Mouse (Mus musculus) gastrocnemius, postnatal 4 days (tissue): ENCODE measurements around the gene Slc35f5. TPM values are rescaled to one million over a fixed set of nuclear protein-coding genes. Genes with fewer than 3 reads are reported as not detected.
"Not testable (repeated sequence)": the region's sequence is repeated elsewhere in the genome, so short reads cannot be mapped to it uniquely, and the experiment has no call there.

Experiments used
- DNase-seq, 2 experiments: peaks; one replicate each; pipeline ENCODE4 v3.0.0; 2021 to 2022; ENCODE audit warnings: low spot score in 2 of 2, mixed read lengths in 2 of 2
- long read RNA-seq, 2 experiments: library from polyadenylated mRNA; stranded (forward); transcript quantifications; one replicate each; pipeline ENCODE4 v2.0.0; 2021
- total RNA-seq, 2 experiments: library from RNA; stranded (reverse); gene quantifications; 2 replicates each; pipeline ENCODE4 v1.2.3; 2021

Slc35f5 gene
- total RNA-seq = 10 to 100 TPM; 34.9 to 36.6 TPM
- long read RNA-seq, experiment 1, transcript Slc35f5-201 (16 exons, 2,733 nt) = major isoform, 55 of 73 reads
- long read RNA-seq, experiment 1, partial matches to known transcripts = 3 of 73 reads
- long read RNA-seq, experiment 1, other reads (novel, unspliced or antisense) = 15 of 73 reads
- long read RNA-seq, experiment 2, transcript Slc35f5-201 (16 exons, 2,733 nt) = major isoform, 44 of 53 reads
- long read RNA-seq, experiment 2, partial matches to known transcripts = 2 of 53 reads
- long read RNA-seq, experiment 2, other reads (novel, unspliced or antisense) = 7 of 53 reads

DNA sequence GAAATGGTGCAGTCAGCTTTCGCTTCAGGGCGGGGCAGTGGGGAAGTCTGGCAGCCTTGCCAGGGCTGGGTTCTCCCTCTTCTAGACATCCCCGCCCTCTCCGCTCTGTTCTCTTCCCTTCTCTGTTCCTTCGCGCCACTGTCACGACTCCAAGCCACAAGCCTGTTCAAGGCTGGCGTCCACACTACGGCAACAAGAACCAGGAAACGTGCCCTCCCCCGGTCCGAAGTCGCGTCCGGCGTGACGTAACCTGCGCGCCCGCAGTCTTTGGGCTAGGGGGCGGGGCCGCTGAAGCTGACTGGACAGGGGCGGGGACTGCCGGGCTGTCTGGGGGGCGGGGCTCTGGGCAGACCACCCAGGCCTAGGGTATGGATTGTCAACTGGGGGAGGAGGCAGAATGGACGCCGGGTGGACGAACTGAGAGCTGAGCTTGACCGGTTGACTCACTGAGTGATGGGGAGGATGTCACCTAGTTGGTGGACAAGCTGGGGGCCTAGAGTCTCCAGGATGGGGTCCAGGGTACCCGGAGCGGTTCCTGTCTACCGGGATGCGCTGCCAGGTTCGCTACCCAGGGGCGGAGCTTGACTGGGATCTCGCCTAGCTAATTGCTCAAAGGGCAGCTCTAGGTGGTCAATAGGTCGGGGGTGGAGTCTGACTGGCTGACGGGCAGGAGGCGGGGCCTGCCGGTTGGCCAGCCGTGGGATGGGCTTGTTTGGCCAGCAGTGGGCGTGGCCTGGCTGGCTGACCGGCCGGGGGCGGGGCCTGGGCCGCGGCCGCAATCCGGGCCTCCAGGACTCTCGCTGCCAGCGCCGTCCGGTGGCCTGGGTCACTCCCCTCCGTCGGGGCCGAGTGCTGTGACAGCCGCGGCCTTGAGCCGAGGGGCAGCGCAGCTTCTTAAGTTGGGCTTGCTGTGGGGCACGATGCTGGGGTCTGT lies at the start of gene Slc35f5:
Gene Slc35f5, plus strand, starts transcription at position 337 of the 934 bp plus-strand sequence.
- DNase-seq = peak; percentile 97 to 99

DNA sequence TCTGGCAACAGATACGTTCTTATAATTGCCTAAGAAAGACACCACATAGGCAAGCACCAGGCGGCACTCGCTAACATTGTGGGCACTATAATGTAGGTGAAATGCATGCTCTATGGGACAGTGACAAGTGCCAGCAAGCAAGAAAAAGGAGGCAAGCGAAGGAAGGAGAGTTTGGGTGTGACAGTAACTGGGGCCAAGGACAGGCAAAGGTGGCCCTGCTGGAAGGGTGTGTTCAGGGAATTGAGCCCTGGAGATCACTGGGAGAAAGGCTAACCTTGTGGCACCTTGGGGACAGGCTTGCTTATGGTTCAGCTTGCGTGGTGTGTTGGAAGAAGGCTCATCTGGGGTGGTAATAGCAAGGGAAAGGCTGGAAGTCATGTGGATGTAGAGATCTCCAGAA lies 45.7 kb upstream of the Slc35f5 start:
- no peak for DNase-seq

DNA sequence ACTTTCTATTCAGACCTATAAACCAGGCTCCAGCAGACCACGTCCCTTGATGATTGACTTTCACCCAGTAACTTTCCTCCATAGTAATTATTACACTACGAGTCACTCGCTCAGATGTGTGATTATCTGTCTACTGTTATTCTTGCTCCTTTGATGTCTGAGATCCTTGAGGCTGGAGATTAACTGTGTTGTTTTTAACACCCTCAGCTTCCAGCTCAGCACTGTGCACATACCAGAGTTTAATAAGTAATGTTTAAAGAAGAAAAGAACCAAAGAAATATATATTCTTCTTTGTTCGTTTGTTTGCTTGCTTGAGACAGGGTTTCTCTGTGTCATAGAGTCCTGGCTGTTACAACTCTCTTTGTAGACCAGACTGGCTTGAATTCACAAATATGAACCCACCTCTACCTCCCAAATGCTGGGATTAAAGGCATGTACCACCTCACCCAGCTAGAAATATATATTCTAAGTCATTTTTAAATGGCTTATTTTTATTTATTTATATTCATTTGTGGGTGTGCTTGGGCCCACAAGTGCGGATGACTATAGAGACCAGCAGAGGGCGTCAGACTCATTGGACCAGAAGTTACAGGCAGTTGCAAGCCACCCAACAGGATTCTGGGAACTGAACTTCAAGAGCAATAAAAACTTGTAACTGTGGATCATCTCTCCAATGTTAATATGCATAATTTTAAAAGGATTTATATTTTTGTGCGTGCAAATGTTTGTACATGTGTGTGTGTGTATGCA lies 43.3 kb upstream of the Slc35f5 start:
- no peak for DNase-seq

DNA sequence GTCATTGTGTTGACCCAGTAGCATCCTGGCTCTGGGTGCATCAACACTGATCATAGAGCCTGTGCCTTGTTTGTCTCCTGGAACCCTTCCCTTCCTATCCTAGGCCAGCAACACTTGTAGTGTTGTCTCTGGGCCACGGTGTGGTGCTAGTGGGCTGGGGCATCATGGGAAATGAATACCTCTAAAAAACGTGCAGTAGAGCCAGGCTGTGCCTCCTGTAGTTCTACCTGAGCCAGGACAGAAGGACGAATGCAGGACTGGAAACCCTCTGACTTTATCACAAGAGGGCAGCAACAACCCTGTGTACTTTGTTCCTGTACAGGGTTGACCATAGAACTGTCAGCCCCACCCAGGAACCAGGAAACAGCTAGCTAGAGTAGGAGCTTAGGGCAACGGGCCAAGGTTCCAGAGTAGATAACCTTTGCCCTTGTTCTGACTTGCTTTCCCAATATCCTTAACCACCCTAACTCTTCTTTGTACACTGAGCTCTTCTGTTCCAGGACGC lies 41.2 kb upstream of the Slc35f5 start:
- no peak for DNase-seq

DNA sequence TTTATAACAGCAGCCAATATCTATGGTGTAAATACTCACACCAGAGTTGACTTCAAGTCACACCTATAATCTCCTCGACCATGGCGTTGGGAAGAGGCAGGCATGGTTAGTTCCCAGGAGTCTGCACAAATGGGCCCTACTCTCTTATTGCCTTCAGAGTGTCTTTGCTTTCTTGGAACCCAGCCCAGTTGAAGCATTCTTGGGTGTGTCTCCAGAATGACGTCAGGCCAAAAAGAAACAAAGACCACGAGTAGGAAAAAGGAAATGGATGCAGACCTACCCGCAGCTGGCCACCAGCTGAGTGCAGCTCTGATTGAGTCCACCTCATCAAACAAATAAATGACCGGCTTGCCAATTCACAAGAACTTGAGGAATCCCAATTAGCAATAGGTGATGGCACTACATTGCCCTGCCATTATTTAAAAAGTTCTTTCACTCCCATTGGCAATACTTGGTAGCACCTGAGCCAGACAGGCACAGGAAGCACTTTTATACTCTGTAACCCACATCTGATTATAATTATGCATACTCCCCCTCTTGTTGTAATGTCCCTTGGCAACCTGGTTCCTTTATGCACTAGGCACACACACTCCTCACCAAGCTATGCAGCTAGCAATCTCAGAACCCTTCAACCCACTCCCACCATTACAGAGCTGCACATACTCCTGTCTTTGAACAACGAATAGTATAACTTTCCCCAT lies 34.3 kb upstream of the Slc35f5 start:
- DNase-seq = peak in 1 of 2 experiments; percentile 17

DNA sequence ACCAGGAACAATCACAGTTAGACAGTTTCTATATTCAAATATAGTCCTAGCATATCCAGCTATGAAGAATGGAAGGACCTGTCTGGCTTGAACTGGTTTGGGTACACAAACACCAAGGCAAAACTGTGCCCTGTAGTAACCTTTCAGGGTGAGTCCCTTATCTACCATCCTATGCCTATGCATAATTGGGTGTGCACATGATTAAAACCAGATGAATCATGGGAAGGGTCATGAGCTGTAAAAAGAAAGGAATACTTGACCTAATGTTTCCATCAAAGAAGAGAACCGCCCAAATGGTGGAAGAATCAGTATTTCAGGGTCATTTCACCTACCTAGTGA lies 33.8 kb upstream of the Slc35f5 start:
- no peak for DNase-seq

DNA sequence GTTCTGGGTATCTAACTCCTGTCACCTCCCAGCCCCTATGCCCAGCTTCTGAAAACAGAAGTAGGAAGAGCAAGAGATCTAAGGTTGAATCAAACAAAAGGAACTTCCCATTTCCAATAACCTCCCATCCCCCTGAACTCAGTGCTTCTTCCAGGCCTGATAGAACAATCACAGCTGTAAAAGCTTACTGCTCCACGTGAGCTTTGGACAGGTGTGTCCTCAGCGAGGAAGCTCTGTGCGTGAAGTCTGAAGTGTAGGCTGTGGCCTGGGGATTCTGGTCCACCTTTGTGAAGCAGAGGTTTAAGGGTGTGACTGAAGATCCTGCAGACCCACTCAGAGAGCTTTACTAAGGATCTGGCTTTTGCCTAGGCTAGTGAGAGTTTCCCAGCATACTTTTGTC lies 33.0 kb upstream of the Slc35f5 start:
- no peak for DNase-seq

DNA sequence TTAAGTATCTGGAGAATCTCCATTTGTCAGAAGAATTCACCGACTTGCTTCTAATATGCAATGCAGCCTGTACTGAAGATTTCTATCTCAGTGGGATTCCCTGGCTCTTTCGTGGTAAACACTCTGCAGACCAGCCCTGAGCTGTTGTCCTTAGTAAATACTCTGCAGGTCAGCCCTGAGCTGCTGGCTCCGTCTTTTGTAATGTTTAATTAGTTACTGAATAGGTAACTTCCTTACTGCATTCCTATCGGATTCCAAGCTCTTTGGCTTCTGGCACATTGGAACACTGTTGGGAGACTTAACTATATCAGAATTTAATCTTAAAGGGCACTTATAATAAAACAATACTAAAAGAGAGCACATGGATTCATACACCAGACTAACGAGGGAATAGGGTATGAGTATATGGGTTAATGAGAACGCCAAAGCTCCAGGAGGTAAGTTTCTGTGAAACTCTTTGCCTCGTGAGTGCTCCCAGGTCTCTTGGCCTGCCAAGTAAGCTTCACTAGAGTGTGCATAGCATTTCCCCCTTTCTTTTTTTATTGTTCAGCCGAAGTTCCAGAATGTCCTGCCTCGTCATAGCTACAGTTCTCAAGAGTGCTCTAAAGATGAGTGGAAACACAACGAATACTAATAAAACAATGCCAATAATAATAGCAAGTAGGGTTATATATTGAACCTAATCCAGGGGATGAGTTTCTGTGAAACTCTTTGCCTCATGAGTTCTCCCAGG lies 27.0 kb upstream of the Slc35f5 start:
- not testable (repeated sequence) for DNase-seq

DNA sequence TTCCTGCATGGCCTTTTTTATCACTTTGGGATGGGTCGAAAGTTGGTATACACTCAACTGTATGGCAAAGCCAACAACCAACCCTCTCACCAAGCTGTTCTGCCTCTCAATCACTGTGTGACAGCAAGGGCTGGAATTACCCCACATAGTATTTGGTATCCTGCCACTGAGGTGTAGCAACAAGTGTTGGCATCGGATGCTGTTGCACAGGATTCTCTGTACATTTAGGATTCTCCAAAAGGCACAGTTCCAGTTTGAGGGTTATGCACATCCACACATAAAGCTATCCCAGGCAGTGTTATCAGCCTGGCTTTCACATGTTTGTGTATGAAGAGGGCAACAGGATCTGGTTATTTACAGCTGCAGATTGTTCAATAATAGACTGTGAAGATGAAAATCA lies 23.3 kb upstream of the Slc35f5 start:
- no peak for DNase-seq

DNA sequence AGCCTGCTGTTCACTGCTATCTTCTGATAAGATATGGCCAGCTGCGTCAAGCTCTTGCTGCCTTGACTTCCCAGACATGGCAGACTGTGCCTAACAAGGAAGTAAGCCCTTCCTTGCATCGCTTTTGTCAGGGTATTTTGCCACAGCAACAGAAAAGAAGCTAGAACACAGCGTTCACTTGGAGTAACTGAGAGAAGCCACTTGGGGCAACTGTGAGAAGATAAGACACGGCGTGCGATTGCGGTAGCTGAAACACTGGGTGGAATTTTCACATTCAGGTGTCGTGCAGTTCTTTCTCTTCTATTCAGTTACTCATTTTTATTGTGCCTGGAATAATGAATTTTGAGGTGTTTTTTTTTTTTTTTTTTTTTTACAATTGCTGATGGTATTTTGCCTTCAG lies 22.6 kb upstream of the Slc35f5 start:
- DNase-seq = no peak

DNA sequence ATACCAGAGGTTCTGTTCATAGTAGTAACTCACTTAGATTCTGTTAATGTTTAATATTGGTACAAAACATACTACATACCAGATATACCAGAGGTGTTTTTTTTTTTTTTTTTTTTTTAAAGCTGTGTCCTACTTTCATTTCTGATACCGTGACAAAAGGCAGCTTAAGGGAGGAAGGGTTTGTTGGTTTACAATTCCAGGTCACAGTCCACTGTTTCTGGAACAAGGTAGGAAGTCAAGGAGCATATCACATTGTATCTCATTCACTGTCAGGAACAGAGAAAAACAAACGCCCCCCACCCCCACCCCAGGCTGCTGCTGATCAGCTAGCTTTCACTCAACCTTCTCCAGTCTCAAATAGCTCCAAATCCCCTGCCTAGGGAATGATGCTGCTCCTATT lies 21.1 kb upstream of the Slc35f5 start:
- no peak for DNase-seq

DNA sequence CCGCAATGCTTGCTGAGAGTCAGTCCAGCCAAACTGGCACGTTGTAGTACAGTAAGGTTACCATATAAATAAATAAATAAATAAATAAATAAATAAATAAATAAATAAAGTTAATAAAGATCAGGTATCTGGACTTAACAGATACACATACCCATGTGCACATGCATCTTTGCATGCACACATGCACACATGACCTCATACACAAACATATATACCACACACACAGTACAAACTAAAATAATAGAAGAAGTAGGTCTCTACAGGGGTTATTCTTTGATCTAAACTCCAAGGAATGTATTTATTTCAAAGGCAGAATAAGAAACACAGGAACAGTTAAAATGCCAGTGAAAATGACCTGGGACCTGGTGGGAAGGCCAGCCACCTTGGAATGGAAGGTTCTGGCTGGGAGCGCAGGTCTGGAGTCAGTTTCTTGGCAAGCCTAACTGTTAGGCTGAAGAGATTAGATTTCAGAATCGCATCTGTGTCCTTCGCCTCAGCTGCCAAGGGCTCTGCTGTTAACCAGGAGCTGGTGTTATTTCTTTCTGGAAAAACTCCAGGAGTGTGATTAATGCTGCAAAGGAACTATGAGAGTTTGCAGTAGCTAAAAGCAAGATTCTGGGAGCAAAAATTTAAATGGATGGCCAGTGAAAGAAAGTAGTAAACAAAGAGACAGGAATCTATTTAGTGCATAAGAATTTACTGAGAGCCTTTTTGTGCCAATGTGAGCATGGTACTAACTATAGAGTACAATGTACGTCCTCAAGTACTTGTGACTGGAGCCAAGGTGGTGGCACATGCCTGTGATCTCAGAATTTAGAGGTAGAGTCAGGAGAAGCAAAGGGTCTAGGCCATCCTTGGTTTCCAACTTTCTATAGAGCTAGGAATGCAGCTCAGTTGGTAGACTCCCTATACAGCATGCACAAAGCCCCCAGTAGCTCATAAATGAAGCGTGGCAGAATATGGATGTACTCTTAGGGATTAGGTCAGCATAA lies 18.1 kb upstream of the Slc35f5 start:
- DNase-seq = peak in 1 of 2 experiments; percentile 53

DNA sequence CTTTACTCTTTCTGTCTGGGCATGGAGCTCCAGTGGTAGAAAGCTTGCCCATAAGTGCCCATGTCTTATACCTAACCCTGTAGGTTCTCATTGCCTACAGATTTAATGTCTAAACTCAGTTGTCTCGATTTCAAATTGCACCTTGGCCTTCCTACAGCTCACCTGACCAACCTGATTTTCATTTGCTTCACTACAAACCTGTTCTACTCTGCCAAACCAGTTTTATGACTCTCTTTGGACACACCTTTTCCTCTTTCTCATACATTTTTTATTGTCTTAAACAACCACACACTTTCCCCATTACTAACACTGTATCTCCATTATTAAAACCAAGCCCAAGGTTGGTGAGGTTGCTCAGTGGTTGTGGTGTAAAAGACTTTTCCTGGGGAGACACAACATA lies 10.5 kb upstream of the Slc35f5 start:
- no peak for DNase-seq

DNA sequence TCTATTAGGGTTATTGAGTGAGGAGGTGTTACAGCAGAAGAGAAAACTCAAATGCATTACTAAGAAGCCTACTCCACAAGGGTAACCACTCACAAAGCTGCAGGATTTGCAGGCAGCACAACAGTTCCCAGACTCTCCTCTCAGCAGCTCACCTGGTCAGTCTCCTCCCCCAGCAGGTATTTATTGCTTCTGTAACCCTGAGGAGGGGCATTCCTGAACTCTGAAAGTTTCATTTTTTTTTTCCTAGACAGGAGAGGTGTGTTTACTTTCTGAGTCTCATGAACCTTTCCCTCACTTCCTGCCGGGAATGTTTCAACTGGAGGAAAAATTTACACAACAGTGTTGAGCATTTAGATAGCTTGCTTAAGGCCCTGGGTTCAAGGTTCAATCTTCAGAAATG lies 10.0 kb upstream of the Slc35f5 start:
- DNase-seq = no peak

DNA sequence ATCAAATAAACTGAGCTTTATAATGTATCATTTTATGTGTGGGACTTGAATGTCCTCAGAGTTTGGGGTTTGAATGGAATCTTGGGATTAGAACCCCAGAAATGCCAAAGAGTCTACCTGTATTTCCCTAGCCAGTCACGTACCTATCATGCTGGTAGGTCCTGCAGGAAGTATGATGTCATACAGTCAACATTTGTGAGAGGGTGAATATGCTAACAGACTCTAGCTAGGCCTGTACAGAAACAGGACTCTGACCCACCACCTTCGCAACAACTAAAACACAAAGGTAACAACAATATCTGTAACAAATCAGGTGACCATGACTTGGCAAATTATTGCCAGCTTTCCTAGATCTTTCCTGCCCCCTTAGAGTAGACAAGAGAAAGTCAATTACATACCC lies 8.8 kb upstream of the Slc35f5 start:
- DNase-seq = no peak

DNA sequence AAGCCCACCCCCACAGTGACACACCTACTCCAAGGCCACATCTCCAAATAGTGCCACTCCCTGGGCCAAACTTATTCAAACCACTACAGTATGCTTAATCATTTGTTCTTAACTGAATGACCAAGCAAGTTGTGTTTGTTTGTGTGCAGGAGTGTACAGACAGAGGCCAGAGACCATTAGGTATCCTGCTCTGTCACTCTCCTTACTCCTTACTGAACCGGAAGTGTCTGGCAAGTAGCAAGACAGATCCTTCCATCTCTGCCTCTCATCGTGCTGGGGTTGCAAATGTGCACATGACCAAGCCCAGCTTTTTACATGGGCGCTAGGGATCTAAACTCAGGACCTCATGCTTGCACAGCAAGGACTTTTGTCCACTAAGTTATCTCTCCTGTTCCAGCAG lies 1.1 kb upstream of the Slc35f5 start:
- no peak for DNase-seq

DNA sequence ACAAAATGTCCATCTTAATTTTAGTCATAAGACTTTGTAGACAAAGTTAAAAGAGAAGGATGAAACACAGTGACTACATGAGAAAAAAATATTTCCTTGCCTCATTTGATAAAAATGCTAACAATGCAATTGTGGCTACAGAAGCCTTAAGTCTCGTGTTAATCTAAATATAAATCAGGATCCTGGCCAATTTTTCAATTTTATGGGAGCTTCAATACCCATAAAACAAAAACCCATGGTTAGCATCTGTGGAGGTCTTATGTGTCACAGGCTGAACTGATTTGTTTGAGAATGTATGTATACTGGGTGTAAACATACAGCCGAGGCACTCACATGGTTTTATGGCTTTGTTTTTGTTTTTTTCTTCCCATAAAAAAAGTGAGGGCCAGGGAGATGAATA lies 674 bp upstream of the Slc35f5 start:
- no peak for DNase-seq

DNA sequence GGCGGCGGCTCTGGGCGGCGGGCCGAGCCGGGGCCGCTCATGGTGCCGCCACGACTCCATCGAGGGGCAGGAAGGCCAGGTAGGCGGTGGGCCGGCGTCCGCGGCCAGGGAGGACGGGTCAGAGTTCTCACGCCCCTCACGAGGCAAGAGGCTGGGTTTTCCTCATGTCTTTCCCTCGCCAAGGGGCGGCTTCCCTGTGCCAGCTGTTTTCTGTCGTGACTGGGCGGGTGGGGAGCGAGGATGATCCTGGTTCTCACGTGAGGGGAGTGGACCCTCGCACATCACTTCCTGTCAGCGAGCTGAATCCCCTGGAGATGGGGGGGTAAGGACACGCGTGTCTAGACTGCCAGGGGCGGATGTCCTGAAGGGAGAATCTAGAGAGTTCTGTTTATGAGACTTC lies 811 bp downstream of the Slc35f5 start:
- DNase-seq = peak; percentile 50 to 75

DNA sequence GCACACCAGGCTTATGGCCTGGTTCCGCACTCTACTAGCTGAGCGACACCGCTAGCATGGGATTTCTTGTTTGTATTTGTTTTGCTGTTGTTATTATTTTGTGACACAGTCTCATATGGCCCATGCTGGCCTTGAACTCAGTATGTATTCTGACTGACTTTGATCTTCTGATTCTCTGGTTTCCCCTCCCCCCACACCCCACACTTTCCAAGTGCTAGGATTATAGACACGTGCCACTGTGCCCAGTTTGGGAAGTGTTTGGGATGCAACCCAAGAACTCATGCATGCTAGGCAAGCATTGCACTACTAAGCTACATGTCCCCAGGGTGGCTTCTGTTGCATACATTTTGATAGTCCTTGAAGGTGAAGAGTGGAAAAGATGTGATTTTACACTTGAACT lies 1.4 kb downstream of the Slc35f5 start:
- no peak for DNase-seq
